Mouse (Mus musculus) bone marrow macrophage, adult 2 months (primary cell): ENCODE data around the gene Stk38.

Experiments used
- CTCF ChIP-seq: IDR thresholded peaks from 2 replicates; pipeline ENCODE4 v1.5.1; 2012; ENCODE audit warnings: low read depth, mild to moderate bottlenecking, low read length, moderate library complexity
- POLR2A ChIP-seq: IDR thresholded peaks from 2 replicates; pipeline ENCODE4 v1.6.1; 2012; ENCODE audit warnings: mild to moderate bottlenecking, low read depth, low read length, borderline replicate concordance

- TF ChIP-seq CTCF (no peak), POLR2A (no peak)
Measured at GRCm38 (mm10) chr17:29005002-29005401, 2.8 kb downstream of the Stk38 start.
